Mouse (Mus musculus) layer of hippocampus, adult 18-20 months (tissue): ENCODE results near the gene Runx2. TPM values are rescaled to one million over a fixed set of nuclear protein-coding genes. Genes with fewer than 3 reads are reported as not detected.

Experiments used
- DNase-seq, 2 experiments: peaks; one replicate each; pipeline ENCODE4 v3.0.0; 2022; ENCODE audit warnings: low spot score in 2 of 2
- total RNA-seq, 2 experiments: library from RNA; stranded (reverse); gene quantifications; 2 replicates each; pipeline ENCODE4 v1.2.3; 2021

Runx2 gene
- total RNA-seq, 2 experiments from 2014 or later, result 15.4 TPM

GRCm38 (mm10) chr17:44718036-44718435 lies 96.6 kb downstream of the Runx2 start:
- peak in 1 of 2 experiments; percentile 62 for DNase-seq

GRCm38 (mm10) chr17:44714116-44714515 lies 100.5 kb downstream of the Runx2 start:
- DNase-seq, result no peak

GRCm38 (mm10) chr17:44713404-44713803 lies 101.2 kb downstream of the Runx2 start:
- DNase-seq, result no peak

- DNase-seq, result peak; percentile 63 to 70
Observed at GRCm38 (mm10) chr17:44709516-44710252, 104.9 kb downstream of the Runx2 start.

- DNase-seq, result no peak
Observed at GRCm38 (mm10) chr17:44707956-44708355, 106.6 kb downstream of the Runx2 start.

- no peak for DNase-seq
Observed at GRCm38 (mm10) chr17:44706531-44706930, 108.1 kb downstream of the Runx2 start.

GRCm38 (mm10) chr17:44702506-44703298 lies 111.9 kb downstream of the Runx2 start:
- no peak for DNase-seq

- no peak for DNase-seq
Observed at GRCm38 (mm10) chr17:44701531-44701930, 113.1 kb downstream of the Runx2 start.

GRCm38 (mm10) chr17:44700326-44700725 lies 114.3 kb downstream of the Runx2 start:
- no peak for DNase-seq

GRCm38 (mm10) chr17:44697053-44697452 lies 117.5 kb downstream of the Runx2 start:
- no peak for DNase-seq

GRCm38 (mm10) chr17:44693552-44693951 lies 121.0 kb downstream of the Runx2 start:
- no peak for DNase-seq

- no peak for DNase-seq
Observed at GRCm38 (mm10) chr17:44691517-44691916, 123.1 kb downstream of the Runx2 start.

GRCm38 (mm10) chr17:44690410-44691035 lies 124.1 kb downstream of the Runx2 start:
- DNase-seq, result no peak

GRCm38 (mm10) chr17:44688306-44688705 lies 126.3 kb downstream of the Runx2 start:
- no peak for DNase-seq

GRCm38 (mm10) chr17:44685514-44685913 lies 129.1 kb downstream of the Runx2 start:
- peak; percentile 35 to 57 for DNase-seq

- no peak for DNase-seq
Observed at GRCm38 (mm10) chr17:44683026-44683425, 131.6 kb downstream of the Runx2 start.

GRCm38 (mm10) chr17:44677782-44678181 lies 136.8 kb downstream of the Runx2 start:
- DNase-seq, result no peak

GRCm38 (mm10) chr17:44672806-44673205 lies 141.8 kb downstream of the Runx2 start:
- DNase-seq, result no peak

- DNase-seq, result peak; percentile 49 to 78
Observed at GRCm38 (mm10) chr17:44671946-44672692, 142.5 kb downstream of the Runx2 start.

- DNase-seq, result no peak
Observed at GRCm38 (mm10) chr17:44669985-44670384, 144.6 kb downstream of the Runx2 start.

GRCm38 (mm10) chr17:44667346-44667745 lies 147.3 kb downstream of the Runx2 start:
- no peak for DNase-seq
